Mouse (Mus musculus) liver, postnatal 0 days (tissue): ENCODE measurements at regions not wholly inside any gene's neighbourhood (a gene's known extent, or its start where the extent isn't known, plus 50 kb on each side); places are given as distances from the start of the nearest gene placed in this dataset.
A peak's percentile ranks its signal among the peaks of the same experiment; 100 is the strongest.

Experiments
- CTCF ChIP-seq: sonication (generic); IDR thresholded peaks from 2 replicates; pipeline ENCODE4 v1.5.1; 2016; ENCODE audit warnings: antibody characterized with exemption, low read depth
- EP300 ChIP-seq: IDR thresholded peaks from 2 replicates; pipeline ENCODE4 v1.6.1; 2016; ENCODE audit warnings: antibody characterized with exemption, low read depth, mild to moderate bottlenecking

DNA sequence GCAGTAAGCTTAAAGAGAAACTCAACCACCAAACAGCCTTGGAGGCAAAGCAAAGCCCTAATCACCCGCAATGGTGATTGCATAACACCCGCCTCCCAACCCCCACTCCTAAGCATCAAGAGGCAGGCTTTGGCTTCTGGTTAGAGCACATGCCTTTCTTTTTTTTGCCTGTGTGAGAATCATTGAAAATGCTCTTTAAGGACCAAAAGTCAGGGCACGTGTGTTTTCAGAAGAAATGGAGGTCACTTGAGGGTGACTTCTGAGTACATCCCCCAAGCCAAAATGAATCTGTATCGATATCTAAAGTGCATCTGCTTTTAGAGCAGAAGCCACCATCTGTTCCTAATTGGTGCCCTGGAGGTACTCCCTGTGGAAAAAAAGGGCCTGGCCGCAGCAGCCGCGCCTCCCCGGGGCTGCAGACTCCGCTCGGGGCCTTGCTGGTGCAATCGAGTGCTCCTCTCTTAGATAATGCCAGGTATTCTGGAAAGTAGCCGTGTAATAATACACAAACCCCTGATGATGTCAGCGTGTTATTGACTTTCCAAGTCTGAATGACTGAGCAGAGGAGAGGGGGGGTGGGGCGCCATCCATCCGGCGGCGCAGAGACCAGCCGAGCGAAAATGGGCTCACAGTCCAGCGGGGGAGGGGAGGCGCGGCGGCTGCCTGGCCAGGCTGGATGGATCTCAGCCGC, 140.7 kb upstream of the Tbl1xr1 start:
- TF ChIP-seq CTCF (0 out of 2 replicates have a peak, but pooled peaks have one; percentile 1), EP300 (peak; percentile 92)
